Mouse (Mus musculus) right cerebral cortex, postnatal 4 days (tissue): Measurements from ENCODE around the gene Vps8.

Experiments
- DNase-seq: peaks from one replicate; pipeline ENCODE4 v3.0.0-alpha.2; 2022

The Vps8 gene

DNA sequence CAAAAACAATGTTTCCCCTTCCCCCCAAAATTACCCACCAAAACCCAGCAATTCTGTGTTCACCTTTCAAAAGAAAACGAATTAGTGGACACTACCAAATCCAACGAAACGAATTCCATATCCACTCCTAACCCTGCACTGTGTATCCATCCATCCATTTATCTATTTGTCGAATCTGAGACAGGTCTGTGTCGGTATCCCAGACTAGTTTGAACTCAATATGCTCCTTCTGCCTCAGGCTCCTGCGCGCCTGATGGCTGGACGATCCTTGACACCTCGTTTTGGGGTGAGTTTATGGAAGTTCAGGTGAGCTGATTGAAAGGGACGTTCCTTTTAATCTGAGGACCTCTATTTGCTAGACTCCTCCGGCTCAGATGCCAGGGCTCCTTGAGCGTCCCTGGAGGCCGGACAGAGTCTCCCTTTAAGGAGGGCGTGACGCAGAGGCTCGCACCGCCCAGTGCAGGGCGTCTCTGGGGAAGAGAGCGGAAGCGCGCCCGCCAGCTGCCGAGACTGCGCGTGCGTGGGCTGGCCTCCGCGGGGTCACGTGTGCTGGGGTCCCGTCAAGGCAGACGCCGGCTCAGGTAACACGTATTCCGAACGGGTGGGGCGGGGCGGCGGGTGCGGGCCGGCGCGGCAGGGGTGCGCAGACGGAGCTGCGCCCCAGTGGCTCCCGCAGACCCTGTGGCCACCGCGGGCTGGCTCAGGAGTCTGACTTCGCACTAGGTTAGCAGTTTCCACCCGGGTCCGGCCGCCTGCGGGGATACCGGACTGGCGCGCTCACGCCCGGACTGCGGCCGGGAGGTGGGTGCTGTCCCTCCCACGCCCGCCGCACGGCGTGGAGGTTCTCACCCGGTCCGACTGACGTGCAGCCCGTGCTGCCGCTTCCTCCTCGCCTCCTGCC, at the start of gene Vps8:
Vps8 (plus strand) TSS at position 474 of the 901 bp plus-strand sequence.
- DNase-seq, result peak; percentile 88

DNA sequence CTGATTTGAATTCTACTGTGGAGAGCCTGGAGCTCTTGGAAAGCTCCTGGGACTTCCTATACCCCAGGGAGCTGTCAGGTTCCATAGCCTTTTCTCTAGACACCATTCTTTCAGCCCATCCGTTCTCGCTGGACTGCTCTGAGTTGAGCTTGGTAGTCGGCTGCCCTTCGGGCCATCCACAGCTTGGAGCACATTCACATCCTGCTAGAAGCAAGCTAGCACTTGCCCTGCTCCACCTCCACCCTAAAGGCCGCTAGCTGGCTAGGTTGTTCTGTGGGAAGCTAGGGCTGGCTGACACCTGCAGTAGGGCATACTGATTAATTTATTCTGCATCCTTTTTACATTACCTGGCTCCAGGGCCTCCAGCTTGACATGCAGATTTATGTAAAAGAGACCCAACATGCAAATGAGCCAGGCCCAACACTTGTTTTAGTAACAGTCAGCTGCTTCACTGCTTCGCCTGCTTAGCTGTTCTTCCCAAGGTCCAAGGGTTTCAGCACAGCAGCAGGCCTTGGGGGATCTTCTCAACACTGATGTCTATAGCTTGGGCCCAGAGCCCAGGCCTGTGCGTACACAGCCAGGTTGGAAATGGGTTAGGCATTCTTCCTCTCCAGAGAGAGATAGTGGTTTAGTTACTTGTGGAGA, 49.5 kb upstream of the Vps8 start:
- no peak for DNase-seq

DNA sequence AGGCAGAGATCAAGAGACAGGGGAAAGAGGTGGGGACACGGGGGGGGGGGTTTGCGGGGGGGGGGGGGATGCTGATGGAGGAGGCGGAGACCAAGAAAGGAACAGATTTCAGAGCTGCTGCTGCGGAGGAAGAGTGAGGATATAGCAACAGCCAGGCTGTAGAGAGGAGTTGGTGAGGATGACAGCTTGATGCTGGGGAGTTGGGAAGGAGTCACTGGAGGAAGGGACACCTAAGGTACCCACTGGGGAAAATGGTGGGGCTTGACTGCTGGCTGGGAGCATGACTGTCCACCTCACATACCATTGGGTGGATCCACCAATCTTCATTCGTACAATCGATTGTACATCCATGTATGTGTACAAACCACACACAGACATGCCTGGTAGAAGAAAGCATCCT, 48.9 kb upstream of the Vps8 start:
- DNase-seq, result no peak

DNA sequence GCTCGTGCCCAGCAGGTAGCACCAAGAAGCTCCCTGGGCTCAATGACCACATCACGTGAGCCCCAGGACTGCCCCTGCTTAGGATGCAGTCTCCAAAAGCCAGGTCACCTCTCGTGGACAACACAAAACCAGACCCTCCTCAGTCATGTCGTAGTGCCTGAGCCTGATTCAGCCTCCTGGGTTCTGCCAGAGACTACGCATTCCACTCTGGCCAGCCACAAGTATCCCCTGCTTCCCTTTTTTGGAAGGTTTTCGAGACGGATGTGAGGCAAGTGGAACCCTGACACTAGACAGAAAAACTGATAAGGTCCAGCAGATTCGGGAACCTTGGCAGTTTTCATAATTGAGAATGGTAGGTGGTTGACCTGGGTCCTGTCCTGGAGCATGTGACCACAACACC, 47.8 kb upstream of the Vps8 start:
- no peak for DNase-seq

GRCm38 (mm10) chr16:21376316-21376715, 46.6 kb upstream of the Vps8 start:
- no peak for DNase-seq

DNA sequence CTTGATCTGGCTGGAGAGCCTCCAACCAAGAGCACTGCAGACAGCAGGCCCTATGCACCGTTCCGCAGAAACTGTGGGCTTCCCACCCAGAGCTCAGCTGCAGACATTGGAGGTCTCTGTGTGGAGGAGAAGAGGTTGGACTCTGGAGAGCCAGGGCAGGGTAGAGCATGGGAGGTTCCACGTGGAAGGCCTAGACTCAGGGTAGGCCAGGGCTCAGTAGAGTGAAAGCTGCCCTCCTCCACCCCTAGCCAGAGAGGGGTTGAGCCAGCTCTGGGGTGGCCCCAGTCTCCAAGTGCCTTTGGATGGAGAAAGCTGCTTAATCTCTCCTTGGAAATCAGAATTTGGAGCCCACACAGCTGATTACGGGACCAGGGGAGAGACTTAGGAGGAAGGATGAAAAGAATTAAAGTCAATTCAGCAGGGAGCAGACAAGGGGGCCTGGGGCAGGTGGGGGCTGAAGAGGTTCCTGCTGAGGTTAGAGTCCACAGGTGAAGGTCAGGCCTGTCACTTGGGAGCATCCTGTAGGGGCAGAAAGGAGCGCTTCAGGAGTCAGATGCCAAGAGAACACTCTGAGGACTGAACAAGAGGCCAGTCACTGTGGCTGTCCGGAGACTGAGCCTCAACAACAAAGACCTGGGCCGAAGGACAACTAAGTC, 45.8 kb upstream of the Vps8 start:
- no peak for DNase-seq

DNA sequence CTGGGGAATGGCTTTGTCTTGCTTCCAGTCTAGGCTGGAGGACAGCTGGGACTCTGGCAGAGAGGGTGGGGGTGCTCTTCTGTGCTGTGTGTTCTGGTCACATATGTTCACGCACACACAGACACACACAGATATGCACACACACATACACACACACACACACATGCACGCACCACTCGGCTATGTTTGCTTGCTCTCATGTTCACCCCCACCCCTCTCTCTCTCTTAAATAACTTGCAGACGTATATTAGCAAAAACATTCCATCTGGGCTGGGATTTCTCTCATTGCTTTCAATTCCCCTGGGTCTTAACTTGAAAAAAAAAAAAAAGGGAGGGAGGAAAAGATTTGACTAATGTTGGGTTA, 45.3 kb upstream of the Vps8 start:
- no peak for DNase-seq

GRCm38 (mm10) chr16:21381469-21381868, 41.4 kb upstream of the Vps8 start:
- no peak for DNase-seq

GRCm38 (mm10) chr16:21382152-21382911, 40.6 kb upstream of the Vps8 start:
- DNase-seq, result no peak

DNA sequence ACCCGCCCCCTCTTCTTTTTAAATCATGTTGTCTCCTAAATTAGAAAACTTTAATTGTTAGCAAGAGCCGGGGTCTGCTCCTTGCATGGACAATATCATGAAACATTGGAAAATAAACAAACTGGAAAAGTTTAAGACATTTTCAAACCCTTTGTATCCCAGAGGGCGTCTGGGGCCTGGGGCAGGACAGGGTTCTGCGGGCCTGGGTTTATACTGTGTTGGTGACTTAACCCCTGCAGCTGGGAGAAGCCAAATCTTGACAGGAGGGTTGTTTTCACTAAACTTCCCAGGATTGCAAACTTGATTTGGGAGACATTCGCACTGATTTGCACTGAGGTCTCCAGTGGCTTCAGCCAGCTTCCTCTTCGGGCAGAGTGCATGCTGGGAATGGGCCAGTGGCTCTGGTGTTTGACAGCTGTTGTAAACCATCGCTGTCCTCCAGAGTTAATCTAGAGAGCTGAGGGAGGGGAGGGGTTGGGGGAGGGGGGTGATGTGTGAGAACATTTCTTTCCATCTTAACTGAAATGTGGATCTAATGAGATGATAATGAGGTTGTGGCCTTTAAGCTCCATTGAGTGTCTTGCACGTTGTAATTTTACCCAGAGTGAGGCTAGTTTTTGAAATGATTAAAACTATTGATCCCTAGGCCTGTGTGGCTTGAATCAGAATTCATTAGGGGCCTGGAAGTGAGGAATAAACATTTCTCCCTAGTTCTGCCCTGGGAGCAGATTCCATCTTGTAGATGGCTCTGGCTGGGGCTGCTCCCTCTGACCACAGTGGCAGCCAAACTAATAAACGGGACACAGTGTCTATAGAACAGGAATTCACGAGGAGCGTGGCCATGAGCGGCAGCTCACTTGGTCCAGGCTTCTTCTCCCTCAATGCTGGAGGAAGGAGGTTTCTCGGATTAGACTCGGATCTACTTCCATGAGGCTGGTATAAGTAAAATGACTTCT, 36.7 kb upstream of the Vps8 start:
- no peak for DNase-seq

- no peak for DNase-seq
Observed at GRCm38 (mm10) chr16:21389316-21389715, 33.6 kb upstream of the Vps8 start.

DNA sequence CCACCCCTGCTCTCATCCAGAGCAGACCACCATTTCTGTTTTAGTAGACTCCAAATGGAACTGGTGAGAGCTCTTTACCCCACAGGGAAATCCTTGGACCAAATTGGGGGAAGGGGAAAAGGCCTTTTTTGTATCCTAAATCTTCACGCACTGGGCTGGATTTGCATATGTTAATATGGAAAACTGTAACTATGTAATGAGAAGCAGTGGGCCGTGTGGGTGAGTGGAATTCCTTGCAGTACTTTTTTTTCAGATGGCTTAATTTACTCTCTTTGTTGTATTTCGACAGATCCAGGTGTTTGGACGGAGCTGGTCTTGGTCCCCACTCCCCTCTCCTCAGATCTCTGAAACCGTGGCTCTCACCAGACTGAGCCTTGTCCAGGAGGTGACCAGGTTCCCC, 32.2 kb upstream of the Vps8 start:
- no peak for DNase-seq

- peak; percentile 61 for DNase-seq
Observed at GRCm38 (mm10) chr16:21392099-21392498, 30.8 kb upstream of the Vps8 start.

GRCm38 (mm10) chr16:21392517-21393112, 30.3 kb upstream of the Vps8 start:
- DNase-seq, result peak; percentile 98

DNA sequence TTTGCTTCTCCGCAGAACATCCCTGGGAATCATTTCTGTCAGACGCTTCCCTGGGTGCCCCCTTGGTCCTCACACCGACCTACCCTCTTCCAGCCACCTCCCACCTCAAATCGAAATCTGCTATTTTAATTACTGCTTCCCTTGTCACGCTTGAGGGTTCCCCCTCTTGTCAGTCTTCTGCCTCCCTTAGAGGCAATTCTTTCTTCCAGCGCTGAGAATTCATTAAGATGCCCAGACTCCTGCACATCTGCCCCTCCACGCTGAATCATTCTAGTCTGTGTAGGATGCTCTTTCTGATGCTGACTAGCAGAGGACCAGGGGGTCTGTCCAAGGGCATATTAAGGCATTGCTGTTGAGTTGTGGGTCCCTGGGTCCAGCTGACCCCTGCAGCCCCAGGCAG, 27.4 kb upstream of the Vps8 start:
- DNase-seq, result no peak

DNA sequence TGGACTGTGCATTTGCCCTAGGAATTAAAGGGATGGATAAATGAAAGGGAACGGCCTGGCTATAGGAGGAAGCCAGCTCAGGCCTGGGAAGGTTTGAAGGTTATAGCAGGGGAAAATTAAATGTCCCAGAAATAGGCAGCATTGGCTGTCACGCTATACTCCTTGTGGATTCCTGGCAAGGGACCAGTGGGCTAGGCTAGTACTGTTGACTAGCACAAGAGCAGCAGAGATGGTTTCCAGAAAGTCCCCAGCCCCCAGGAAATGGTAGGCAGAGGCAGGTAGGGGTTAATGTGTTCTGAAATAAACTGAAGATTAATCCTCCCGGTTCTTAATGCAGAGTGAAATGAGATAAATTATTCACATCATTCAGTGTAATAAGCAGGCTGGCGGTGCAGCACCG, 25.2 kb upstream of the Vps8 start:
- no peak for DNase-seq

DNA sequence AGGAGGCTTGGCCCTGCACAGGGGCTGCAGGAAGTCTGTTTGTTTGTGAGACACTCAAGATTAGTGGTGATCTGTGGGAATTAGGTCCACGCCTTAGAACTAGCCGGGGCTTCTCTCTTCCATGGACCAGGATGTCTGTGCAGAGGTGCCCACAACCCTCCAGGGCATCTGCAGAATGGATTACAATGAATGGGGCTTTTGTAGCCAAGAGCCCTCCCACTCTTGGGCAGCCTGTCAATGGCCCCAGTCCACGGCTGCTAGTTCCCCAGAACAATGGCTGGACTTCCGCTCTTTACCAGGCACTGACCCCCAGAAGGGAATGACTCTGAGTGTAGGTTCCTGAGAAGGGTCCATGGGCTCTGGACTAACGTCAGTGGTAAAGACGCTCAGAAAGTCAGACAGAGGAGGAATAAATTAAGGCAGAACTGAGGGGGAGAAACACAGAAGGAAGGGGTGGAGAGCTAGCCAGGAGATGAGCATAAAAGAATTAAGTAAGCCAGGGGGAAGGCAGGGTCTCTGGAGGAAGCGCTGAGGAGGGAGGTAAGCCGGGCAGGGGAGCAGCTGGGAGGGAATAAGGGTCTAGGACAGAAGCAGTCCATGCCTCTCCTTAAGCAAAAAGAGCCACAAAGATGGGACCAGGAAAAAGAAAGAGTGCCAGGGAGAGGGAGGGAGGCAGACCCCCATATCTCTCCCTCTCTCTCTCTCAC, 24.4 kb upstream of the Vps8 start:
- DNase-seq, result no peak

DNA sequence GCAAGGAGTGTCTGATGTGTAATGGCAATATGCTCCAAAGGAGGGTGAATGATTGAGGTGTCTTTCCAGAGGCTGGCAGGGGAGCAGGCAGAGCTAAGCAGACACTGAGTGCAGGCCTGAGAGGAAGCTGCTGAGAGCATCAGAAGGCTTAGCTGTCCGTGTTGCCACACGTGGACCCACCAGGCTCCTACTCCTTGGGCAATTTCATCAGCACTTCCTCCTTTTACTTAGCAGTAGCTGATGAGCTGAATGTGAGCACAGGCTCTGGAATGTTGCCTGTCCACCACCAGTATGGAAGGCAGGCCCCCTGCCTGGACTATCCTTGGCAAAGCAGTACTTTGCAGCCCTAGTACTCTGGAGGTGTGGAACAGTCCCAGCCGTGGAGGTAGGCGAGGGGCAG, 23.0 kb upstream of the Vps8 start:
- no peak for DNase-seq

GRCm38 (mm10) chr16:21402068-21402467, 20.9 kb upstream of the Vps8 start:
- DNase-seq, result no peak

DNA sequence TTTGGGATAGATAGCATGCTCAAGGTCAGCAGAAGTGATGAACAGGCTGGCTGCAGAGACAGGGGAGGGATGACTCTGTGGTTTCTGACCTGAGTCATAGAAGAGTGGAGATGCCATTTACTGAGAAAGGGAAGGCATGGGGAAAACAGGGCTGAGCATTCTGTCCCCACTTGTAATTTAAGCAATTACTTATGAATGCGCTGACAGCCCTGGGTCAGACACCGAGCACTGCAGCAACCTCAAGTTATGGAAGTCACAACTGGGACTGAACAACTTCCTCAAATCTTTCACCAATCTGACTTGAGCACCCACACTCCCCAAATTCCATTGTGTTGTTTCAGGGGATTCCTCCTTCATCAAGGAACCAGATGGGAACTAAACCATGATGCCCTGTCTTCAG, 19.5 kb upstream of the Vps8 start:
- no peak for DNase-seq

GRCm38 (mm10) chr16:21404631-21405030, 18.3 kb upstream of the Vps8 start:
- DNase-seq, result no peak
